Mouse (Mus musculus): ENCODE results near the gene Amd1.

The Amd1 gene

GRCm38 (mm10) chr10:40256716-40257115 lies 45.3 kb downstream of the Amd1 start:
- peak; percentile 49 for DNase-seq (ENCODE audit: low read depth, low spot score)

- no peak for DNase-seq (ENCODE audit: low read depth, low spot score)
Observed at GRCm38 (mm10) chr10:40250969-40251368, 51.0 kb downstream of the Amd1 start.

- no peak for DNase-seq (ENCODE audit: low read depth, low spot score)
Observed at GRCm38 (mm10) chr10:40249625-40250024, 52.4 kb downstream of the Amd1 start.

- no peak for DNase-seq (ENCODE audit: low read depth, low spot score)
Observed at GRCm38 (mm10) chr10:40247166-40247716, 54.7 kb downstream of the Amd1 start.

GRCm38 (mm10) chr10:40246374-40247165 lies 55.4 kb downstream of the Amd1 start, which contains the start of gene Rpf2:
Gene Rpf2 (minus strand): TSS chr10:40247036.
- DNase-seq (ENCODE audit: low read depth, low spot score), result peak; percentile 90

- DNase-seq (ENCODE audit: low read depth, low spot score), result no peak
Observed at GRCm38 (mm10) chr10:40237826-40238225, 64.2 kb downstream of the Amd1 start.
